Mouse (Mus musculus): ENCODE data around the gene Foxn3. TPM values are rescaled to one million over a fixed set of nuclear protein-coding genes. Genes with fewer than 3 reads are reported as not detected.

Gene Foxn3
- polyA plus RNA-seq, 1 experiment: 91.0 TPM

- WGBS: 68% methylated on average over 17 of the region's 17 CpGs
- TF ChIP-seq CTCF (IDR thresholded peaks at IDR 0.05; ENCODE audit: insufficient read depth, low read depth, low read length): no peak
- TF ChIP-seq POLR2A (IDR thresholded peaks at IDR 0.05; ENCODE audit: insufficient read depth, low read depth, low read length): no peak
- Histone ChIP-seq H3K4me3 (ENCODE audit: insufficient read depth, low read depth, low read length) (no peak overlapping the region), H3K27ac (ENCODE audit: insufficient read depth, low read depth, low read length) (no peak overlapping the region), H3K4me1 (ENCODE audit: control insufficient read depth, insufficient read depth, low read length) (peaks cover 14% of the 10 kb centered on the region)
Measured at GRCm38 (mm10) chr12:99229973-99230782, 333.2 kb downstream of the Foxn3 start.

DNA sequence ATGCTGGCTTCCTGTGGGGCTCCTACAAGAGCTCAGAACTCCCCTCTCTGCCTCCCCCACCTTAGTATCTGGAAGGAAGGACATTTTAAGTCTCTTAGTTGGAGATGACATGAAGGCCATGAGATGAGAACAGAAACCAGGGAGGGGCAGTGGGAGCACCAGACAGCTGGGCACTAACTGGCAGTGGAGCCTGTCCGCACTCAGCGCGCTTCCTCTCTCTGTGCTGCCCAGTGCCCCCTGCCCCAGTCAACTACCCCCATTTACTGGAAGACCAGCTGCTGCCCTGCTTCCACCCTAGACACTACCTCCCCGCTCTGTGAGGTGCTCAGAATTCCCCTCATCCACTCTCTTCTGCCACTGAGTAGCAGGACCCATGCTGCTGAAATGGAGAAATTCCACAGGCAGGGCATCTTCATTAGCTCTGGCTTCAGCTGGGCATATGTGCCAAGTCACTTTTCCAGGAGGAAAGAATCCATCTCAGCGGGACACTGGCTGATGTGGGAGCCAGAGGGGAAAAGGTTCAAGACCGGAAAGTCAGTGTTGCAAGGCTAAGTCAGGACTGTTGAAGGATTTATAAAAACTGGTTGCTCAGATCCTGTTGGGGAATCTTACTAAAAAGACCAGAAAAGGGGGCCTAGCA, 335.9 kb downstream of the Foxn3 start:
- WGBS: 88% methylated on average over 6 of the region's 6 CpGs
- peaks cover 15% of the 10 kb centered on the region for H3K4me1 ChIP-seq (ENCODE audit: control insufficient read depth, insufficient read depth, low read length)
- H3K27ac ChIP-seq (ENCODE audit: insufficient read depth, low read depth, low read length): no peak overlapping the region

DNA sequence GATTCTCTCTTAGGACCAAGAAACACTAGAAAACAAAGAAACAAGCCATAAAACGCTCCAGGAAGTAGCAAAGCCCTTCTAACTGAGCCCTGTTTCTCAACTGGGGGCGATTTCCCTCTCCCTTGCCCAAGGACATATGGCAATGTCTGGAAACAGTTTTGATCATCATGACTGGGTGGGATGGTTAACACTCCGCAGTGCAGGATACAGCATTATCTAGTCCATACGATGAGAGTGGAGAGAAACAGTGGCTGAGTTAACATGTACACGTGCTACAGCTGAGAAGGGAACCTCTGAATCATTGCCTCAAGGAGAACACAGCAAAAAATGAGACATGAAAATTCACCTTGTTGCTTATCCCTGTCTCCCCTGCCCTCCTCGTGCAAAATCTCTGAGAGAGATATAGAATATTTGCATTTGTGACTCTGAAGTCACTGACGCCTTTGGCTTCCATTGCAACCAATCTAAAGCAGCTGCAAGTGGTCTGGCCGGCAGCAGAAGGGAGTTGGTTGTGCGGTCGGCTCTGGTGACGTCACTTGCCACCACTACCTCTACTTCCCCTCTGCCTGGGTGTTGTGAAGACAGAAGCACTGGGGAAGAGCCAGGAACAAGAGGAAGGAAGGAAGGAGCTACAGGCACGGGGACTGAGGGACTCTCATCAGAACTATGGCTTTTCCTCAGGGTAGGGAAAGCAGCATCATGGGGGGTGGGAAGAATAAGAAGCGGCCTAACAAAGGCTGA, 338.3 kb downstream of the Foxn3 start:
- Histone ChIP-seq H3K27ac (ENCODE audit: insufficient read depth, low read depth, low read length) (no peak overlapping the region), H3K4me3 (ENCODE audit: insufficient read depth, low read depth, low read length) (no peak overlapping the region), H3K4me1 (ENCODE audit: control insufficient read depth, insufficient read depth, low read length) (peaks cover 17% of the 10 kb centered on the region)
- 74% methylated on average over 13 of the region's 13 CpGs for WGBS
- no peak for TF ChIP-seq POLR2A (IDR thresholded peaks at IDR 0.05; ENCODE audit: insufficient read depth, low read depth, low read length)
- TF ChIP-seq CTCF (IDR thresholded peaks at IDR 0.05; ENCODE audit: insufficient read depth, low read depth, low read length): no peak

More for the DNA sequence above, 335.9 kb downstream of the Foxn3 start:
- no peak for TF ChIP-seq POLR2A (IDR thresholded peaks at IDR 0.05; ENCODE audit: insufficient read depth, low read depth, low read length)
- no peak for TF ChIP-seq CTCF (IDR thresholded peaks at IDR 0.05; ENCODE audit: insufficient read depth, low read depth, low read length)
- H3K4me3 ChIP-seq (ENCODE audit: insufficient read depth, low read depth, low read length): no peak overlapping the region

GRCm38 (mm10) chr12:99221087-99221846, 342.1 kb downstream of the Foxn3 start:
- H3K27ac ChIP-seq (ENCODE audit: insufficient read depth, low read depth, low read length): no peak overlapping the region
- TF ChIP-seq CTCF (IDR thresholded peaks at IDR 0.05; ENCODE audit: insufficient read depth, low read depth, low read length): no peak
- TF ChIP-seq POLR2A (IDR thresholded peaks at IDR 0.05; ENCODE audit: insufficient read depth, low read depth, low read length): no peak
- no peak overlapping the region for H3K4me3 ChIP-seq (ENCODE audit: insufficient read depth, low read depth, low read length)
- WGBS: 61% methylated on average over 15 of the region's 15 CpGs
- peaks cover 27% of the 10 kb centered on the region for H3K4me1 ChIP-seq (ENCODE audit: control insufficient read depth, insufficient read depth, low read length)

DNA sequence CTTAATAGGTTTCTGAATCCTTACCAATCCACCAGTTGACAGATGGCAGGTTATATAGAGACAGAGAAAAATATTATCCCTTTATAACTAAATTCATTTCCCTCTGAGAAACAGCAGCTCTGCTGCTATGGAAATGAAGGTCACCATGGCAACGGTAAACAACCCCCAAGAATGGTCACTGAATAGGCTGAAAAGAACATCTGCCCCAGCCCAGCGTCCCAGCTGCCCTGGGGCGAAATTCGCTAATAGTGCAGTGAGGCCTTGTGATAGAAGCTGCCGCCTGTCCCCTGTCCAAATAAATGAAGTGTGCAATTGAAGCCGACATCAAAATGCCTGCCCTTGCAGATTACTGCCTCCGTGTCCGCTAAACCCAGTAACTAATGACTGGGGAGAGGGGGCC, 343.0 kb downstream of the Foxn3 start:
- 37% methylated on average over 8 of the region's 8 CpGs for WGBS
- Histone ChIP-seq H3K27ac (ENCODE audit: insufficient read depth, low read depth, low read length) (no peak overlapping the region), H3K4me1 (ENCODE audit: control insufficient read depth, insufficient read depth, low read length) (peaks cover 33% of the 10 kb centered on the region), H3K4me3 (ENCODE audit: insufficient read depth, low read depth, low read length) (no peak overlapping the region)
- no peak for TF ChIP-seq CTCF (IDR thresholded peaks at IDR 0.05; ENCODE audit: insufficient read depth, low read depth, low read length)
- no peak for TF ChIP-seq POLR2A (IDR thresholded peaks at IDR 0.05; ENCODE audit: insufficient read depth, low read depth, low read length)

GRCm38 (mm10) chr12:99219812-99220211, 343.6 kb downstream of the Foxn3 start:
- TF ChIP-seq POLR2A (IDR thresholded peaks at IDR 0.05; ENCODE audit: insufficient read depth, low read depth, low read length) (no peak), CTCF (IDR thresholded peaks at IDR 0.05; ENCODE audit: insufficient read depth, low read depth, low read length) (no peak)
- no peak overlapping the region for H3K27ac ChIP-seq (ENCODE audit: insufficient read depth, low read depth, low read length)
- H3K4me3 ChIP-seq (ENCODE audit: insufficient read depth, low read depth, low read length): no peak overlapping the region
- 80% methylated on average over 5 of the region's 5 CpGs for WGBS
- H3K4me1 ChIP-seq (ENCODE audit: control insufficient read depth, insufficient read depth, low read length): peaks cover 35% of the 10 kb centered on the region

DNA sequence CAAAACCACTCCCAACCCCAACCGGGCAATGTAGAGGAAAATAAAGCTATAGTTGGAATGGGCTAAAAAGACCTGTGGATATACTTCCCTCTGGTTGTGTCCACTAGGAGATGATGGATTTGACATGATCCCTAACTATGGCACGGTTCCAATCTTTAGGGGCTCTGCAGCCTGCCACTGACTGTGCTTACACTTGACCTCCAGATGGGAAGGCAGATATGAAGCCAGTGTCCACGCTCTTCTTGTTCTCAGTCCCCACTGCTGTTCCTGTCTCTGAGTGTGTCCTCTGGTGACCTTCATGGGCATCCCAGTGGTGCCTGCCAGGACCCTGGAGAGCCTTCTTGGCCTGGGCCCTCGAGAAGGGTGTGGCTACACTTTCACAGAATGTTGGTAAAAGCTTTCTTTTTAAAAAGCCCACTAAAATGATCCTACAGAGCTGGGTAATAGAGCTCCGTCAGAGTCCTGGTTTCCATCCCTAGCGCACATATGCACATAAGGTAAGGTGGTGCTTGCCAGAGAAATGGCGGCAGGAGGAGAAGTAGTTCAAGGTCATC, 346.2 kb downstream of the Foxn3 start:
- WGBS: 81% methylated on average over 7 of the region's 7 CpGs
- no peak for TF ChIP-seq CTCF (IDR thresholded peaks at IDR 0.05; ENCODE audit: insufficient read depth, low read depth, low read length)
- TF ChIP-seq POLR2A (IDR thresholded peaks at IDR 0.05; ENCODE audit: insufficient read depth, low read depth, low read length): no peak
- peaks cover 49% of the 10 kb centered on the region for H3K4me1 ChIP-seq (ENCODE audit: control insufficient read depth, insufficient read depth, low read length)
- no peak overlapping the region for H3K4me3 ChIP-seq (ENCODE audit: insufficient read depth, low read depth, low read length)
- no peak overlapping the region for H3K27ac ChIP-seq (ENCODE audit: insufficient read depth, low read depth, low read length)

DNA sequence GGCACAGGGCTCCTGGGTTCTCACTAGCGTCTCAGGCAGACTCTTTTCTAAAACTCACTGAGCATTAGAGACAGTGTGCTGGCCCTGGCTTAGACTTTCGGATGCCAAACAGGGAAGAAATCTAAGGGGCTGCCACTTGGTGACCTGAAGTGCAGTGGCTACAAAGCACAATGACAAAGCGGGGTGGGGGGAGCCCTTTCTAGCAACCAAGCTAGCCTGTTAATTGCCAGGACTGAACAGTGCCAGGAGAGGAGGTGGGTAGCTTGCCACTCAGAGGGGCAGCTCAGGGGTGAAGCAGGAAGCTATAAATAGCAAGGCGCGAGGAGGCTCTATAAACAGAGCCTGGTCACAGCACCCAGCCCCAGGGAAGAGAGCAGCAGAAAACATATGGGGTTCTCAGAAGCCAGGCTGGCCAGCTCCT, 347.0 kb downstream of the Foxn3 start:
- no peak overlapping the region for H3K4me3 ChIP-seq (ENCODE audit: insufficient read depth, low read depth, low read length)
- H3K4me1 ChIP-seq (ENCODE audit: control insufficient read depth, insufficient read depth, low read length): peaks cover 50% of the 10 kb centered on the region
- WGBS: 36% methylated on average over 5 of the region's 5 CpGs
- peak overlapping the region; percentile 59 for H3K27ac ChIP-seq (ENCODE audit: insufficient read depth, low read depth, low read length)
- TF ChIP-seq CTCF (IDR thresholded peaks at IDR 0.05; ENCODE audit: insufficient read depth, low read depth, low read length) (no peak), POLR2A (IDR thresholded peaks at IDR 0.05; ENCODE audit: insufficient read depth, low read depth, low read length) (no peak)

Measured in olfactory bulb, adult 2 months (tissue).